Mouse (Mus musculus) ES-E14 (cell line): ENCODE data around the gene Fnbp1.

Experiments used
- CHD2 ChIP-seq: IDR thresholded peaks from 2 replicates; pipeline ENCODE4 v1.6.1; 2014; ENCODE audit warnings: mild to moderate bottlenecking, low read depth, low read length, inconsistent platforms
- HCFC1 ChIP-seq: IDR thresholded peaks from 2 replicates; pipeline ENCODE4 v1.6.1; 2012; ENCODE audit warnings: low read length, inconsistent platforms, borderline replicate concordance; ENCODE audit not compliant: insufficient read depth
- MAFK ChIP-seq: IDR thresholded peaks from 2 replicates; pipeline ENCODE4 v1.6.1; 2014; ENCODE audit warnings: mild to moderate bottlenecking, low read depth, low read length, inconsistent platforms; ENCODE audit not compliant: insufficient read depth
- ZNF384 ChIP-seq: IDR thresholded peaks from 2 replicates; pipeline ENCODE4 v1.6.1; 2012; ENCODE audit warnings: low read depth, low read length, inconsistent platforms

DNA sequence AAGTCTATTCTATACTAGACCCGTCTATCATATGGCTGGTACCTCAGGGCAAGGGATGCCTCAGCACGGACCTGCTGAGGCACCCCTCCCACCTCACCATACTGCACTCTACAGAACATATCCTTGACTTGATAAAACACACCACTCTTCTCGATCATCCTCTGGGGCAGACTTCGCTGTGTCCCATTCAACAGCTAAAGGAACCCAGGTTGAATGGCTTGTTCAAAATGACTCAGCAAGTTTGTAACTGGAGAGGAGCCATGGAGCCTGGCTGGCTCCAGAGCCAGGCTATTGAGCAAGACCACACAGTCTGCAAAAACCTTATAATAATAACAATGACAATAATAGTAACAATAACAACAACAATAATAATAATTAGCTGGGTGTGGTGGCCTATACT is 13.9 kb downstream of the Fnbp1 start:
- no peak for TF ChIP-seq HCFC1
- no peak for TF ChIP-seq ZNF384
- peak; percentile 88 for TF ChIP-seq MAFK
- no peak for TF ChIP-seq CHD2
